Mouse (Mus musculus): ENCODE results near the gene Abhd2. TPM values are rescaled to one million over a fixed set of nuclear protein-coding genes. Genes with fewer than 3 reads are reported as not detected.

Gene Abhd2
- polyA plus RNA-seq, 1 experiment from 2014 or later: 14.3 TPM

GRCm38 (mm10) chr7:79300432-79301151 is 27.6 kb downstream of the Abhd2 start:
- no peaks in the 10 kb centered on the region for H3K27me3 ChIP-seq
- no peak overlapping the region for H3K4me3 ChIP-seq
- H3K9me3 ChIP-seq (replicated peaks): no peaks in the 10 kb centered on the region
- WGBS: 63% methylated on average over 13 of the region's 13 CpGs
- no peak for ATAC-seq (ENCODE audit: low FRiP score)
- no peak overlapping the region for H3K4me2 ChIP-seq (replicated peaks)
- peaks cover 17% of the 10 kb centered on the region; the same call in 1 of the 2 replicates for H3K4me1 ChIP-seq
- no peak overlapping the region for H3K9ac ChIP-seq
- H3K27ac ChIP-seq: no peak overlapping the region
- H3K36me3 ChIP-seq: peaks cover 30% of the 10 kb centered on the region

- Histone ChIP-seq H3K9ac (no peak overlapping the region), H3K4me2 (replicated peaks) (no peak overlapping the region), H3K27ac (no peak overlapping the region), H3K27me3 (no peaks in the 10 kb centered on the region), H3K4me1 (peaks cover 17% of the 10 kb centered on the region; the same call in 1 of the 2 replicates), H3K9me3 (replicated peaks) (no peaks in the 10 kb centered on the region), H3K36me3 (peaks cover 21% of the 10 kb centered on the region), H3K4me3 (no peak overlapping the region)
- no peak for ATAC-seq (ENCODE audit: low FRiP score)
- 87% methylated on average over 6 of the region's 6 CpGs for WGBS
Measured at GRCm38 (mm10) chr7:79302145-79302544, 29.1 kb downstream of the Abhd2 start.

GRCm38 (mm10) chr7:79302586-79302985 is 29.6 kb downstream of the Abhd2 start:
- 98% methylated on average over 2 of the region's 2 CpGs for WGBS
- peaks cover 23% of the 10 kb centered on the region for H3K36me3 ChIP-seq
- H3K4me2 ChIP-seq (replicated peaks): no peak overlapping the region
- H3K4me1 ChIP-seq: peaks cover 17% of the 10 kb centered on the region; the same call in 1 of the 2 replicates
- no peak overlapping the region for H3K4me3 ChIP-seq
- H3K9me3 ChIP-seq (replicated peaks): no peaks in the 10 kb centered on the region
- ATAC-seq (ENCODE audit: low FRiP score): no peak
- no peak overlapping the region for H3K27ac ChIP-seq
- H3K27me3 ChIP-seq: no peaks in the 10 kb centered on the region
- no peak overlapping the region for H3K9ac ChIP-seq

GRCm38 (mm10) chr7:79303183-79303761 is 30.3 kb downstream of the Abhd2 start:
- WGBS: 79% methylated on average over 6 of the region's 6 CpGs
- no peak overlapping the region for H3K4me3 ChIP-seq
- H3K4me2 ChIP-seq (replicated peaks): no peak overlapping the region
- no peak overlapping the region for H3K9ac ChIP-seq
- H3K36me3 ChIP-seq: peaks cover 16% of the 10 kb centered on the region
- no peak for ATAC-seq (ENCODE audit: low FRiP score)
- H3K27ac ChIP-seq: no peak overlapping the region
- peaks cover 17% of the 10 kb centered on the region; the same call in 1 of the 2 replicates for H3K4me1 ChIP-seq
- H3K27me3 ChIP-seq: no peaks in the 10 kb centered on the region
- no peaks in the 10 kb centered on the region for H3K9me3 ChIP-seq (replicated peaks)

GRCm38 (mm10) chr7:79308455-79309030 is 35.5 kb downstream of the Abhd2 start:
- Histone ChIP-seq H3K4me3 (no peak overlapping the region), H3K9me3 (replicated peaks) (no peaks in the 10 kb centered on the region), H3K27ac (peak overlapping the region; percentile 69), H3K4me2 (replicated peaks) (no peak overlapping the region), H3K9ac (no peak overlapping the region), H3K27me3 (no peaks in the 10 kb centered on the region), H3K36me3 (0 out of 2 replicates have a peak, but pooled peaks cover 4% of the 10 kb centered on the region), H3K4me1 (peaks cover 43% of the 10 kb centered on the region)
- no peak for ATAC-seq (ENCODE audit: low FRiP score)
- 81% methylated on average over 8 of the region's 8 CpGs for WGBS

GRCm38 (mm10) chr7:79309247-79310190 is 36.5 kb downstream of the Abhd2 start:
- ATAC-seq (ENCODE audit: low FRiP score): 0 out of 2 replicates have a peak, but pooled peaks have one; percentile 23
- WGBS: 52% methylated on average over 19 of the region's 19 CpGs
- H3K27me3 ChIP-seq: no peaks in the 10 kb centered on the region
- no peak overlapping the region for H3K4me3 ChIP-seq
- peak overlapping the region; percentile 69 for H3K27ac ChIP-seq
- peaks cover 47% of the 10 kb centered on the region for H3K4me1 ChIP-seq
- no peaks in the 10 kb centered on the region for H3K9me3 ChIP-seq (replicated peaks)
- no peak overlapping the region for H3K4me2 ChIP-seq (replicated peaks)
- 0 out of 2 replicates have a peak overlapping the region, but pooled peaks have one; percentile 3 for H3K9ac ChIP-seq
- 0 out of 2 replicates have a peak, but pooled peaks cover 4% of the 10 kb centered on the region for H3K36me3 ChIP-seq

GRCm38 (mm10) chr7:79310191-79310555 is 37.2 kb downstream of the Abhd2 start:
- no peak for ATAC-seq (ENCODE audit: low FRiP score)
- WGBS: 47% methylated on average over 1 of the region's 1 CpGs
- H3K4me1 ChIP-seq: peaks cover 54% of the 10 kb centered on the region
- no peaks in the 10 kb centered on the region for H3K27me3 ChIP-seq
- H3K4me3 ChIP-seq: no peak overlapping the region
- H3K36me3 ChIP-seq: 0 out of 2 replicates have a peak, but pooled peaks cover 4% of the 10 kb centered on the region
- no peaks in the 10 kb centered on the region for H3K9me3 ChIP-seq (replicated peaks)
- peak overlapping the region; percentile 69; the same call in 1 of the 2 replicates for H3K27ac ChIP-seq
- H3K9ac ChIP-seq: no peak overlapping the region
- no peak overlapping the region for H3K4me2 ChIP-seq (replicated peaks)

- Histone ChIP-seq H3K4me1 (peaks cover 66% of the 10 kb centered on the region), H3K27me3 (no peaks in the 10 kb centered on the region), H3K36me3 (0 out of 2 replicates have a peak, but pooled peaks cover 4% of the 10 kb centered on the region), H3K27ac (no peak overlapping the region), H3K9ac (no peak overlapping the region), H3K4me3 (no peak overlapping the region), H3K4me2 (replicated peaks) (no peak overlapping the region), H3K9me3 (replicated peaks) (no peaks in the 10 kb centered on the region)
- 94% methylated on average over 5 of the region's 5 CpGs for WGBS
- no peak for ATAC-seq (ENCODE audit: low FRiP score)
Measured at GRCm38 (mm10) chr7:79311420-79311988, 38.5 kb downstream of the Abhd2 start.

GRCm38 (mm10) chr7:79312246-79312645 is 39.2 kb downstream of the Abhd2 start:
- WGBS: 64% methylated on average over 8 of the region's 8 CpGs
- Histone ChIP-seq H3K9me3 (replicated peaks) (no peaks in the 10 kb centered on the region), H3K36me3 (0 out of 2 replicates have a peak, but pooled peaks cover 3% of the 10 kb centered on the region), H3K4me2 (replicated peaks) (no peak overlapping the region), H3K27ac (peak overlapping the region; percentile 66), H3K27me3 (no peaks in the 10 kb centered on the region), H3K4me1 (peaks cover 70% of the 10 kb centered on the region), H3K9ac (0 out of 2 replicates have a peak overlapping the region, but pooled peaks have one; percentile 13), H3K4me3 (no peak overlapping the region)
- ATAC-seq (ENCODE audit: low FRiP score): no peak

- H3K27me3 ChIP-seq: no peaks in the 10 kb centered on the region
- ATAC-seq (ENCODE audit: low FRiP score): 0 out of 2 replicates have a peak, but pooled peaks have one; percentile 35
- no peak overlapping the region for H3K4me2 ChIP-seq (replicated peaks)
- peaks cover 79% of the 10 kb centered on the region for H3K4me1 ChIP-seq
- WGBS: 42% methylated on average over 12 of the region's 12 CpGs
- H3K9ac ChIP-seq: no peak overlapping the region
- H3K9me3 ChIP-seq (replicated peaks): no peaks in the 10 kb centered on the region
- peak overlapping the region; percentile 66 for H3K27ac ChIP-seq
- no peaks in the 10 kb centered on the region for H3K36me3 ChIP-seq
- H3K4me3 ChIP-seq: no peak overlapping the region
Measured at GRCm38 (mm10) chr7:79313519-79314059, 40.6 kb downstream of the Abhd2 start.

- peak overlapping the region; percentile 44; the same call in 1 of the 2 replicates for H3K27ac ChIP-seq
- H3K36me3 ChIP-seq: no peaks in the 10 kb centered on the region
- WGBS: 58% methylated on average over 5 of the region's 5 CpGs
- H3K9me3 ChIP-seq (replicated peaks): no peaks in the 10 kb centered on the region
- no peak overlapping the region for H3K9ac ChIP-seq
- H3K4me3 ChIP-seq: no peak overlapping the region
- ATAC-seq (ENCODE audit: low FRiP score): no peak
- H3K4me2 ChIP-seq (replicated peaks): no peak overlapping the region
- no peaks in the 10 kb centered on the region for H3K27me3 ChIP-seq
- peaks cover 71% of the 10 kb centered on the region for H3K4me1 ChIP-seq
Measured at GRCm38 (mm10) chr7:79314517-79314916, 41.5 kb downstream of the Abhd2 start.

Measured in hindbrain, embryonic 12.5 days (tissue).